Mouse (Mus musculus) olfactory bulb, adult 2 months (tissue): ENCODE measurements at regions not wholly inside any gene's neighbourhood (a gene's known extent, or its start where the extent isn't known, plus 50 kb on each side); places are given as distances from the start of the nearest gene placed in this dataset.

Source experiments
- H3K27ac ChIP-seq: fragments of 200-500 bp; 2 replicates; pipeline ENCODE4 v1.5.1; 2012; ENCODE audit warnings: low read depth, low read length; ENCODE audit not compliant: insufficient read depth
- H3K4me1 ChIP-seq: fragments of 200-500 bp; 2 replicates; pipeline ENCODE4 v1.6.1; 2012; ENCODE audit warnings: low read length; ENCODE audit not compliant: control insufficient read depth, insufficient read depth
- H3K4me3 ChIP-seq: fragments of 200-500 bp; 2 replicates; pipeline ENCODE4 v1.5.1; 2012; ENCODE audit warnings: mild to moderate bottlenecking, low read depth, low read length, moderate library complexity; ENCODE audit not compliant: insufficient read depth
- CTCF ChIP-seq: fragments of 200-500 bp; IDR thresholded peaks from 2 replicates; pipeline ENCODE4 v1.5.1; 2012; ENCODE audit warnings: low read depth, mild to moderate bottlenecking, low read length, moderate library complexity; ENCODE audit not compliant: insufficient read depth
- POLR2A ChIP-seq: fragments of 200-500 bp; IDR thresholded peaks from 2 replicates; pipeline ENCODE4 v1.6.1; 2012; ENCODE audit warnings: mild to moderate bottlenecking, low read depth, low read length, moderate library complexity; ENCODE audit not compliant: insufficient read depth
- WGBS: fragments of 180-500 bp; shearing (Covaris S2); methylation state at CpG from one replicate; pipeline ENCODE4 v1.1.7; 2018; 5-methylcytosine and 5-hydroxymethylcytosine counted together

DNA sequence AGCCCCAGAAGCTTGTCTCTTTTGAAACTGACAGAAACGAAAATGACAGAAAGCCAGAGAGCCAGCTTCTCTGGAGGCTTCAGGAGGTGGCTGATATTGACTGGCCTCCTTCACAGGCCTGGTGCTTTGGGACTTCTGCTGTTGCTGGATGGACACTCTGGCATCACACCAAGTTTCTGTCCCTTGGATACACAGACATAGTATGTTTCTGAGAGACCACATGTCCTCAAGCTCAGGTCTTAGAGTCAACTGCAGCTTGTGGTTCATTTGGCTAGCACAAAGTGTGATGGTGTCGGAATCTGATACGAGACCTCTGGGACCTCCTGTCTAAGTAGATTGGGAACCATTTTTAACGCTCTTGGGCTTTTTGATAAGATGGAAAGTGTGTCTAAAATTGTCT, 502.0 kb downstream of the Sqor start:
- 88% methylated on average over 4 of the region's 4 CpGs for WGBS
- Histone ChIP-seq H3K4me3 (no peak overlapping the region), H3K4me1 (no peaks in the 10 kb centered on the region), H3K27ac (no peak overlapping the region)
- no peak for TF ChIP-seq POLR2A
- TF ChIP-seq CTCF = no peak

DNA sequence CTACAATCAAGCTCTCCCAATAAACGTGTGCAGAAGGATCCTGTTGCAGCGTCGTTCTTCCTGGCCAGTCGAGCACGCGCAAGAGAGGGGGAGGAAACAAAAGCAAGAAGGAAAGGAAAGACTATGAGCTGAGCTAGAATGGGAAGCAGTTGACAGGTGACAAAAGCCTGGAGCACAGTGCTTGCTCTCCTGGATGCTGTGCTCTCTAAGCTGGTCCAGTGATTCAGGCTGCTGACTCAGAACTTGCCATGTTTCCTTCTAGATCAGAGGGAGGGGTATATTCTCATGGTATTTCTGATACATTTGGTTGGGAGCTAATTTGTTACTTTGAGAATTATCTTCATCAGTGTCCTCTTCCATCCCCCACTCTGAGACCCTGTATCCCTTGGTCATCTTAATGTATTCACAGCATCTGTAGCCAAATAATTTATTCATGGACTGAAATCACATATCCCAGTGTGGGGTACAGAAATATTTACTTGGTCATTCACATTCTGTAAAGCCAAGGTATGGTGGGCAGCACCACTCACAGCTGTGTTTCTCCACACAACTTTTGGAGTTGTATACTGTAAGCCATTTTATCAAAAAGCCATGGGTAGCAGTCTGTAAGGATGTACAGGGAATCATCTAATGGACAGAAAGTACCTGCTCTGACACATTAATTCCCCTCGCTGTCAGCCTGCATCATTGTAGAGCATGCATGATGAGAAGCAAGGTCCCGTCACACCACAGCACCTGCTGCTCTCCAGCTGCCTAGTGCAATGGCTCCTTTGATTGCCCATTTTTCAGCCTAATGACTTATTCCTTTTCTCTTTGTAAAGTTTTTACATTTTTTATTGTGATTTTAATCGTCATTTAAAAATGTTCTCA, 510.1 kb downstream of the Sqor start:
- Histone ChIP-seq H3K4me1 (no peaks in the 10 kb centered on the region), H3K27ac (no peak overlapping the region), H3K4me3 (no peak overlapping the region)
- TF ChIP-seq CTCF (no peak), POLR2A (no peak)
- 84% methylated on average over 9 of the region's 9 CpGs for WGBS

DNA sequence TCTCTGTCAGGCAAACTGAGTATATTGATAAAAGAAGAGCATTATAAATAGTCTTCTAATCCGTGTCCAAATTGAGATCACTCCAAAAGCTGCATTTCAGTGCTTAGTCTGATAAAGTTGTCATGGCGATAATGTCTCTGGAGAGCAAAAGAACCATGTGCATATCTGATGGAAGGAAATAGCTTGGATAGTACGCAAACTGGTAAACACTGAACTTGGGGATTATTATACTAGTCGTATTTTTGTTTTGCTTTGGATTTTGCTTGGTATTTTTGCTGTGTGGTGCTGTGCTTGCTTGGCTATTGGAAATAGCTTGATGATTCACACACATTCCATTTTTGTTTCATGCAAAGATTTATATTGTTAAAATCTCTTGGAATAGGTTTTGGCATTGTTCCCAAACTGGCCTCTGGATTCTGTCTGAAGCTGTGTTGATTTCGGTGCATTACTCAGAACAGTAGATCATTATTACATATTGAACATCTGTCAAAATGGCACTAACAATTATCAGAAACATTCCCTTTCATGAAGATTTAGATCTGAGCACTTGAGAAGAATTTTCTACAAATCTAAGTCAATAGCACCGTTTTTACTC, 510.8 kb downstream of the Sqor start:
- H3K4me1 ChIP-seq = no peaks in the 10 kb centered on the region
- WGBS = 49% methylated on average over 6 of the region's 6 CpGs
- H3K4me3 ChIP-seq = no peak overlapping the region
- TF ChIP-seq POLR2A = no peak
- TF ChIP-seq CTCF = no peak
- H3K27ac ChIP-seq = no peak overlapping the region

DNA sequence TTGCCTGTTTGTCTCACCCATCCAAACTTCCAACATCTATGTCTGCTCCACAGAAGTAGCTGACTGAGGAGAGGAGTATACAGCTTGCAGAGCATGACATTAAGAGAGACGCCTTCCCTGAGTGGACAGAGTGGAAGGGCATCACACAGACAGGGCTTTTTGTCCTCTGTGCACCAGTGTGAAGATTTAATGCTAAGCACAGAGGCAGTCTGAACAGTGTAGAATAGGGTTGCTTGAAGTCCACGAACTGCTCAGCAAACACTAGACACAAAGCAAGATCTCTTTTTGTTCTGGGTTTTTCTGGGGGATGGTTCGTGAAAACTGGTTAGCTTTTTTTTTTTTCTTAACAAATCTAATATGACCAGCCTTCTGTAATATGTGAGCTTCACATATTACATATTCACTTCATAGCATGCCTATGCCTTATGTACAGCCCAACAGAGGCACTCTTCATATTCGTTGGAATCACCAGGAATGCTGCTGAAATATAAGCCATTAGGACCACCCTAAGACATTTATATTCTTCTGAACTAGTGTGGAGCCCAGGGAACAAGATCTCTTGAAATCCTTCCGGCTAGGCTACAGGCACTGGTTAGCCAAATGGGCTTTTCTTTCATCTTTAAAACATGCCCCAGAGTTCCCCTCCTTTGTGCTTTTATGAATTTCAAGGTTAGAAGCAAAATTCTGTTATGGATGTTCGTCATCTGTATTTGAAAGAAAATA, 546.7 kb downstream of the Sqor start:
- Histone ChIP-seq H3K4me3 (no peak overlapping the region), H3K27ac (no peak overlapping the region), H3K4me1 (no peaks in the 10 kb centered on the region)
- WGBS = 71% methylated on average over 6 of the region's 6 CpGs
- TF ChIP-seq CTCF (no peak), POLR2A (no peak)

DNA sequence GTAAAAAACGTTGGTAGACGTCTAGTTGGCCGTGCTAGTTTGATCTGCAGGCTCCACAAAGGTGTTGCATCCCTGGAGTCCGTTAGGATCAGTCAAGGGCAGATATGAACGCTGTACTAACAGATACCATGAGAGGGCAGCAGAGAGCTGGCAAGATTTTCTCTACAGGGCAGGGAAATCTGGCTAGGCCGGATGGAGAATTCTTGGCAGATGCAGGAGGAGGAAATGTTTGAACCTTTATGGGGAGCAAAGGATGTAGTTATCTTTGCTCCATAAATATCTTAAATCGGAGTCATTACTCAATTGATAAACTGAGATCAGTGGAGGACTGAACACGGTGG, 547.2 kb downstream of the Sqor start:
- 7% methylated on average over 8 of the region's 8 CpGs for WGBS
- no peak overlapping the region for H3K4me3 ChIP-seq
- no peak for TF ChIP-seq CTCF
- no peak for TF ChIP-seq POLR2A
- H3K27ac ChIP-seq = no peak overlapping the region
- H3K4me1 ChIP-seq = no peaks in the 10 kb centered on the region

DNA sequence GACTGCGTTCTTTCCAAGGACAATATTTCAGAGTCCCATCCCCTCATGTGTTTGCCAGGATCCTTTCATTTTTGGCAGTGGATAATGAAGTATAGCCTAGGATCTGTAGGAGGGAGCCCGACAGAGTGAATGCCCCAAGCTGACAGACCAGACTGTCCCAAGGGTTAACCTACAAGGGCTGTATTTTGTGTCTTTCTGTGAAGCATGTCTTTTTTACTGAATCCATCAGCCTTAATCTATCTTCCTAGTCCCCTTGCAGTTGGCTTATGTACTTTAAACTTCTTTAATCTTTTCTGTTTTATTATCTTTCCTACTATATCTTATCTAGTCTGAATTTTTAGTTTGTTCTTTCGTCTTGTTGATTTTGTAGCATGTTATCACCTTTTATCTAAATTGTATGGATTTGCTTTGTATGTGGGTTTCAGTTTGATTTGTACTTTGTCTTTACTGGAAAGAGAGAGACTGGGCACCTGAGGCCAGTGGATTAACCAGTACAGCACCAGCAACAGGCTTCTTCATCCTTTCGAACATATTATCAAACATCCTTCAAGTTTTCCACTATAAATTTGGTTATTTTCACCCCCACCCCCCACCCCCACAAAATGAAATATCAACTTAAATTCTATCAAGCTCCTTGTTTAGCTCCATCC, 555.5 kb downstream of the Sqor start:
- no peak overlapping the region for H3K27ac ChIP-seq
- 90% methylated on average over 4 of the region's 4 CpGs for WGBS
- H3K4me1 ChIP-seq = no peaks in the 10 kb centered on the region
- TF ChIP-seq POLR2A = no peak
- no peak for TF ChIP-seq CTCF
- H3K4me3 ChIP-seq = no peak overlapping the region

DNA sequence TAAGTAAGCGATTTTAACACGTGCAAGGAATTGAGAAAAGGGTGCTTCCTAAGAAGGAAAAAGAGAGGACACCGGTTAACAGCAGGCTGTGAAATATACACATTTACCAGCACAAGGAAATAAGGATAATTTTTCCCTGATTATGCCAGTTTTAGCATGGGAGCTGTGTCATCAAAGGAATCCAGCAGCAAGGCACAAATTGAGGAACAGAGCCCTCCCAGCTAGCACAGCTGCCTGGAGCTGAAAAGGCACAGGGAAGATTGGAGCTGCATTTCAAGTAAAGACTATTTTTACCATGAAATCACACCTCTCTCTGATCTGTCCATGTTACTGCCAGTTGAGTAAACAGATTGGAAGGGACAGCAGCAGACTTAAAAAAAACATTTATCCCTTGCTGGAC, 558.7 kb downstream of the Sqor start:
- H3K4me1 ChIP-seq = no peaks in the 10 kb centered on the region
- TF ChIP-seq POLR2A (no peak), CTCF (no peak)
- no peak overlapping the region for H3K4me3 ChIP-seq
- WGBS = 24% methylated on average over 3 of the region's 3 CpGs
- H3K27ac ChIP-seq = peak overlapping the region; percentile 54

DNA sequence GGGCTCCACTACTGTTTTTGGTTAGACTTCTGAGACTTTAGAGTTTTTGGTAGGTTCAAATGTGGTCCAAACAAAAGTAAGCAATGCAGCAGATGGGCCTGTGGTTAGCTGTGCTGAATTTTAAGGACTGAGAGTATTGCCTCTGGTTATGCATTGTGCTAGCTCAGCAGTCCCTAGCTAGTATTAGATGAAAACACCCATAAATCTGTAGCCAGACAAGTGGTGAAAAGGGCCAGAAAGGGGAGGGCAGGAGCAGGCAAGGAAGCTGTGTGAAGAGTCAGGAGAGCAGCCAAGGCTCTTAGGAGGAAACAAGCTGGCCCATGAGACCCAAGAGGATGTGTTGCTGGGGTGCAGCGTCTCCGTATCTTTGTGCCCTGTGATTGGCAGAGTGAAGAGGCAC, 559.9 kb downstream of the Sqor start:
- TF ChIP-seq POLR2A (no peak), CTCF (no peak)
- WGBS = 60% methylated on average over 2 of the region's 2 CpGs
- Histone ChIP-seq H3K27ac (peak overlapping the region; percentile 40; the same call in 1 of the 2 replicates), H3K4me3 (no peak overlapping the region), H3K4me1 (no peaks in the 10 kb centered on the region)
